Mouse (Mus musculus): ENCODE measurements at regions not wholly inside any gene's neighbourhood (a gene's known extent, or its start where the extent isn't known, plus 50 kb on each side); places are given as distances from the start of the nearest gene placed in this dataset.

- Histone ChIP-seq H3K4me3 (ENCODE audit: control insufficient read depth in 1 of 2, insufficient read depth in 1 of 2, low read depth in 1 of 2, low read length in 2 of 2) (no peak overlapping the region), H3K4me2 (ENCODE audit: low read length) (no peak overlapping the region), H3K4me1 (ENCODE audit: control insufficient read depth in 2 of 2, insufficient read depth in 2 of 2, low read length in 2 of 2) (no peaks in the 10 kb centered on the region), H3K27me3 (ENCODE audit: control insufficient read depth, insufficient read depth, low read length) (no peaks in the 10 kb centered on the region), H3K9me3 (ENCODE audit: control insufficient read depth, low read length) (no peaks in the 10 kb centered on the region), H3K9ac (ENCODE audit: low read length) (no peak overlapping the region), H3K36me3 (ENCODE audit: control insufficient read depth, insufficient read depth, low read length) (no peaks in the 10 kb centered on the region), H3K27ac (replicated peaks in 1 of 2; ENCODE audit: control insufficient read depth in 1 of 2, insufficient read depth in 1 of 2, low read depth in 2 of 2, low read length in 2 of 2) (no peak overlapping the region)
- WGBS = 88% methylated on average over 3 of the region's 3 CpGs
- no peak for ATAC-seq (ENCODE audit: insufficient number of reproducible peaks, insufficient read depth, low FRiP score, low read depth)
These were observed 245.3 kb upstream of the Prep start for GRCm38 (mm10) chr10:44821666-44822065.

GRCm38 (mm10) chr10:44820379-44820778 lies 246.6 kb upstream of the Prep start:
- Histone ChIP-seq H3K4me2 (ENCODE audit: low read length) (no peak overlapping the region), H3K27me3 (ENCODE audit: control insufficient read depth, insufficient read depth, low read length) (no peaks in the 10 kb centered on the region), H3K36me3 (ENCODE audit: control insufficient read depth, insufficient read depth, low read length) (no peaks in the 10 kb centered on the region), H3K27ac (replicated peaks in 1 of 2; ENCODE audit: control insufficient read depth in 1 of 2, insufficient read depth in 1 of 2, low read depth in 2 of 2, low read length in 2 of 2) (no peak overlapping the region), H3K9me3 (ENCODE audit: control insufficient read depth, low read length) (no peaks in the 10 kb centered on the region), H3K4me3 (ENCODE audit: control insufficient read depth in 1 of 2, insufficient read depth in 1 of 2, low read depth in 1 of 2, low read length in 2 of 2) (no peak overlapping the region), H3K4me1 (ENCODE audit: control insufficient read depth in 2 of 2, insufficient read depth in 2 of 2, low read length in 2 of 2) (no peaks in the 10 kb centered on the region), H3K9ac (ENCODE audit: low read length) (no peak overlapping the region)
- WGBS = 22% methylated on average over 2 of the region's 2 CpGs
- ATAC-seq (ENCODE audit: insufficient number of reproducible peaks, insufficient read depth, low FRiP score, low read depth) = no peak

- no peaks in the 10 kb centered on the region for H3K4me1 ChIP-seq (ENCODE audit: control insufficient read depth in 2 of 2, insufficient read depth in 2 of 2, low read length in 2 of 2)
- no peak overlapping the region for H3K9ac ChIP-seq (ENCODE audit: low read length)
- 82% methylated on average over 2 of the region's 2 CpGs for WGBS
- H3K4me2 ChIP-seq (ENCODE audit: low read length) = no peak overlapping the region
- H3K27ac ChIP-seq (replicated peaks in 1 of 2; ENCODE audit: control insufficient read depth in 1 of 2, insufficient read depth in 1 of 2, low read depth in 2 of 2, low read length in 2 of 2) = no peak overlapping the region
- H3K27me3 ChIP-seq (ENCODE audit: control insufficient read depth, insufficient read depth, low read length) = no peaks in the 10 kb centered on the region
- no peaks in the 10 kb centered on the region for H3K9me3 ChIP-seq (ENCODE audit: control insufficient read depth, low read length)
- H3K4me3 ChIP-seq (ENCODE audit: control insufficient read depth in 1 of 2, insufficient read depth in 1 of 2, low read depth in 1 of 2, low read length in 2 of 2) = no peak overlapping the region
- no peaks in the 10 kb centered on the region for H3K36me3 ChIP-seq (ENCODE audit: control insufficient read depth, insufficient read depth, low read length)
- ATAC-seq (ENCODE audit: insufficient number of reproducible peaks, insufficient read depth, low FRiP score, low read depth) = no peak
These were observed 247.6 kb upstream of the Prep start for GRCm38 (mm10) chr10:44819361-44819760.

GRCm38 (mm10) chr10:44818615-44819014 lies 248.4 kb upstream of the Prep start:
- Histone ChIP-seq H3K9ac (ENCODE audit: low read length) (no peak overlapping the region), H3K4me1 (ENCODE audit: control insufficient read depth in 2 of 2, insufficient read depth in 2 of 2, low read length in 2 of 2) (no peaks in the 10 kb centered on the region), H3K27ac (replicated peaks in 1 of 2; ENCODE audit: control insufficient read depth in 1 of 2, insufficient read depth in 1 of 2, low read depth in 2 of 2, low read length in 2 of 2) (no peak overlapping the region), H3K4me2 (ENCODE audit: low read length) (no peak overlapping the region), H3K27me3 (ENCODE audit: control insufficient read depth, insufficient read depth, low read length) (no peaks in the 10 kb centered on the region), H3K4me3 (ENCODE audit: control insufficient read depth in 1 of 2, insufficient read depth in 1 of 2, low read depth in 1 of 2, low read length in 2 of 2) (no peak overlapping the region), H3K9me3 (ENCODE audit: control insufficient read depth, low read length) (no peaks in the 10 kb centered on the region), H3K36me3 (ENCODE audit: control insufficient read depth, insufficient read depth, low read length) (no peaks in the 10 kb centered on the region)
- WGBS = 74% methylated on average over 1 of the region's 1 CpGs
- no peak for ATAC-seq (ENCODE audit: insufficient number of reproducible peaks, insufficient read depth, low FRiP score, low read depth)

- H3K4me1 ChIP-seq (ENCODE audit: control insufficient read depth in 2 of 2, insufficient read depth in 2 of 2, low read length in 2 of 2) = no peaks in the 10 kb centered on the region
- no peak overlapping the region for H3K27ac ChIP-seq (replicated peaks in 1 of 2; ENCODE audit: control insufficient read depth in 1 of 2, insufficient read depth in 1 of 2, low read depth in 2 of 2, low read length in 2 of 2)
- no peaks in the 10 kb centered on the region for H3K27me3 ChIP-seq (ENCODE audit: control insufficient read depth, insufficient read depth, low read length)
- H3K9me3 ChIP-seq (ENCODE audit: control insufficient read depth, low read length) = 0 out of 2 replicates have a peak, but pooled peaks cover 5% of the 10 kb centered on the region
- no peak overlapping the region for H3K4me2 ChIP-seq (ENCODE audit: low read length)
- ATAC-seq (ENCODE audit: insufficient number of reproducible peaks, insufficient read depth, low FRiP score, low read depth) = no peak
- WGBS = 69% methylated on average over 1 of the region's 1 CpGs
- no peak overlapping the region for H3K4me3 ChIP-seq (ENCODE audit: control insufficient read depth in 1 of 2, insufficient read depth in 1 of 2, low read depth in 1 of 2, low read length in 2 of 2)
- no peaks in the 10 kb centered on the region for H3K36me3 ChIP-seq (ENCODE audit: control insufficient read depth, insufficient read depth, low read length)
- H3K9ac ChIP-seq (ENCODE audit: low read length) = no peak overlapping the region
These were observed 267.9 kb upstream of the Prdm1 start for GRCm38 (mm10) chr10:44796205-44796604.

GRCm38 (mm10) chr10:44785386-44785785 lies 257.1 kb upstream of the Prdm1 start:
- no peak overlapping the region for H3K9ac ChIP-seq (ENCODE audit: low read length)
- no peak for ATAC-seq (ENCODE audit: insufficient number of reproducible peaks, insufficient read depth, low FRiP score, low read depth)
- no peaks in the 10 kb centered on the region for H3K27me3 ChIP-seq (ENCODE audit: control insufficient read depth, insufficient read depth, low read length)
- no peak overlapping the region for H3K27ac ChIP-seq (replicated peaks in 1 of 2; ENCODE audit: control insufficient read depth in 1 of 2, insufficient read depth in 1 of 2, low read depth in 2 of 2, low read length in 2 of 2)
- WGBS = 77% methylated on average over 6 of the region's 6 CpGs
- H3K9me3 ChIP-seq (ENCODE audit: control insufficient read depth, low read length) = 0 out of 2 replicates have a peak, but pooled peaks cover 3% of the 10 kb centered on the region
- no peaks in the 10 kb centered on the region for H3K36me3 ChIP-seq (ENCODE audit: control insufficient read depth, insufficient read depth, low read length)
- H3K4me2 ChIP-seq (ENCODE audit: low read length) = no peak overlapping the region
- H3K4me3 ChIP-seq (ENCODE audit: control insufficient read depth in 1 of 2, insufficient read depth in 1 of 2, low read depth in 1 of 2, low read length in 2 of 2) = no peak overlapping the region
- no peaks in the 10 kb centered on the region for H3K4me1 ChIP-seq (ENCODE audit: control insufficient read depth in 2 of 2, insufficient read depth in 2 of 2, low read length in 2 of 2)

GRCm38 (mm10) chr10:44780381-44780958 lies 252.2 kb upstream of the Prdm1 start:
- H3K9me3 ChIP-seq (ENCODE audit: control insufficient read depth, low read length) = 0 out of 2 replicates have a peak, but pooled peaks cover 3% of the 10 kb centered on the region
- ATAC-seq (ENCODE audit: insufficient number of reproducible peaks, insufficient read depth, low FRiP score, low read depth) = no peak
- no peak overlapping the region for H3K4me2 ChIP-seq (ENCODE audit: low read length)
- no peaks in the 10 kb centered on the region for H3K36me3 ChIP-seq (ENCODE audit: control insufficient read depth, insufficient read depth, low read length)
- no peak overlapping the region for H3K9ac ChIP-seq (ENCODE audit: low read length)
- H3K27ac ChIP-seq (replicated peaks in 1 of 2; ENCODE audit: control insufficient read depth in 1 of 2, insufficient read depth in 1 of 2, low read depth in 2 of 2, low read length in 2 of 2) = no peak overlapping the region
- no peaks in the 10 kb centered on the region for H3K27me3 ChIP-seq (ENCODE audit: control insufficient read depth, insufficient read depth, low read length)
- no peak overlapping the region for H3K4me3 ChIP-seq (ENCODE audit: control insufficient read depth in 1 of 2, insufficient read depth in 1 of 2, low read depth in 1 of 2, low read length in 2 of 2)
- WGBS = 83% methylated on average over 5 of the region's 5 CpGs
- peaks cover 4 to 6% of the 10 kb centered on the region in 2 experiments; a peak in 3 of 4 replicates for H3K4me1 ChIP-seq (ENCODE audit: control insufficient read depth in 2 of 2, insufficient read depth in 2 of 2, low read length in 2 of 2)

GRCm38 (mm10) chr10:44779568-44780207 lies 251.4 kb upstream of the Prdm1 start:
- no peak overlapping the region for H3K4me2 ChIP-seq (ENCODE audit: low read length)
- no peak for ATAC-seq (ENCODE audit: insufficient number of reproducible peaks, insufficient read depth, low FRiP score, low read depth)
- no peak overlapping the region for H3K4me3 ChIP-seq (ENCODE audit: control insufficient read depth in 1 of 2, insufficient read depth in 1 of 2, low read depth in 1 of 2, low read length in 2 of 2)
- no peaks in the 10 kb centered on the region for H3K36me3 ChIP-seq (ENCODE audit: control insufficient read depth, insufficient read depth, low read length)
- no peak overlapping the region for H3K27ac ChIP-seq (replicated peaks in 1 of 2; ENCODE audit: control insufficient read depth in 1 of 2, insufficient read depth in 1 of 2, low read depth in 2 of 2, low read length in 2 of 2)
- H3K4me1 ChIP-seq (ENCODE audit: control insufficient read depth in 2 of 2, insufficient read depth in 2 of 2, low read length in 2 of 2) = peaks cover 4 to 6% of the 10 kb centered on the region in 2 experiments; a peak in 3 of 4 replicates
- H3K27me3 ChIP-seq (ENCODE audit: control insufficient read depth, insufficient read depth, low read length) = no peaks in the 10 kb centered on the region
- no peak overlapping the region for H3K9ac ChIP-seq (ENCODE audit: low read length)
- H3K9me3 ChIP-seq (ENCODE audit: control insufficient read depth, low read length) = 0 out of 2 replicates have a peak, but pooled peaks cover 3% of the 10 kb centered on the region
- 32% methylated on average over 8 of the region's 8 CpGs for WGBS
